Mouse (Mus musculus) kidney, postnatal 0 days (tissue): Measurements from ENCODE around the gene Smok3b. TPM values are rescaled to one million over a fixed set of nuclear protein-coding genes. Genes with fewer than 3 reads are reported as not detected.

ENCODE experiments used
- ATAC-seq: fragments of 200-750 bp; cut with Nextera tagmentation; replicated peaks from 2 replicates; pipeline ENCODE4 v1.8.0; 2017; ENCODE audit warnings: low read depth, moderate number of reproducible peaks, moderate TSS enrichment, moderate library complexity; ENCODE audit not compliant: low FRiP score
- DNase-seq: peaks from one replicate; pipeline ENCODE4 v3.0.0-alpha.2; 2016; ENCODE audit warnings: low spot score
- H3K27ac ChIP-seq: fragments of 300-500 bp; sonication (generic); 2 replicates; pipeline ENCODE4 v1.5.1; 2014; ENCODE audit warnings: mild to moderate bottlenecking
- H3K27me3 ChIP-seq: fragments of 300-500 bp; sonication (generic); 2 replicates; pipeline ENCODE4 v1.6.1; 2014; ENCODE audit warnings: low read length, mixed read lengths; ENCODE audit not compliant: insufficient read depth
- H3K36me3 ChIP-seq: fragments of 300-500 bp; sonication (generic); 2 replicates; pipeline ENCODE4 v1.6.1; 2014; ENCODE audit warnings: low read length, mixed read lengths; ENCODE audit not compliant: insufficient read depth
- H3K4me1 ChIP-seq: fragments of 300-500 bp; sonication (generic); replicated peaks from 2 replicates; pipeline ENCODE4 v1.6.1; 2014; ENCODE audit warnings: antibody characterized with exemption, low read length, mixed read lengths; ENCODE audit not compliant: insufficient read depth
- H3K4me2 ChIP-seq: fragments of 300-500 bp; sonication (generic); 2 replicates; pipeline ENCODE4 v1.6.1; 2014; ENCODE audit warnings: mild to moderate bottlenecking, low read length, moderate library complexity, mixed read lengths
- H3K4me3 ChIP-seq: fragments of 300-500 bp; sonication (generic); replicated peaks from 2 replicates; pipeline ENCODE4 v1.5.1; 2014; ENCODE audit warnings: low read depth, low read length
- H3K9ac ChIP-seq: fragments of 300-500 bp; sonication (generic); 2 replicates; pipeline ENCODE4 v1.6.1; 2014; ENCODE audit warnings: low read depth, low read length
- H3K9me3 ChIP-seq: fragments of 300-500 bp; sonication (generic); replicated peaks from 2 replicates; pipeline ENCODE4 v1.6.1; 2016; ENCODE audit warnings: low read length, inconsistent platforms, mixed read lengths
- CTCF ChIP-seq: IDR thresholded peaks from 2 replicates; pipeline ENCODE4 v1.5.1; 2016; ENCODE audit warnings: antibody characterized with exemption, low read depth, mild to moderate bottlenecking, moderate library complexity
- WGBS: fragments of 180-500 bp; shearing (Covaris S2); extraction: QIAGEN DNeasy Blood & Tissue Kit; methylation state at CpG from one replicate; pipeline ENCODE4 v1.1.7; 2014; 5-methylcytosine and 5-hydroxymethylcytosine counted together
- polyA plus RNA-seq: library from polyadenylated mRNA; unstranded; fragments of >200 nt; fragmentation: Nextera tagmentation; extraction: Ambion mirVana; gene quantifications from 2 replicates; pipeline ENCODE4 v1.2.1, GENCODE M21; 2015

The Smok3b gene
- polyA plus RNA-seq, 1 experiment from 2014 or later = not detected

GRCm38 (mm10) chr5:138083936-138084335, 62.7 kb downstream of the Smok3b start:
- no peak for DNase-seq
- no peak for TF ChIP-seq CTCF

DNA sequence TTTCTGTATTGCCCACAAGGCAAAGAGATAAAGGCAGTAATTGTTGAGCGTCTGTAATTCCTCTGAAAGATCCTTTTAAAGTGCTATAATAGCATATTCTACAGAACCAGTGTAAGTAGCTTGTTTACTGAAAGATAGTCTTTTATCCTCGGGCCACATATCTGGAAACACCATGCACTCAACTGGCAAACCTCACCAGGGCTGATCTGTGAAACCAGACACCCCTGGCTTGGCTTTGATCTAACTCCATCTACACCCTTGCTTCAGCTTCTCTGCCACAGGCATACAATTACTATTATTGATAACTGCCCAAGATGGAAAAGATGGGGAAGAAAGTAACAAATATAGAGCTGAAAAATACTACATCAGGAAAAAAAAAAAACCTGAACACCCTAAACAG, 63.3 kb downstream of the Smok3b start:
- WGBS = 43% methylated on average over 2 of the region's 2 CpGs
- ATAC-seq (no peak), DNase-seq (no peak)

More at GRCm38 (mm10) chr5:138083936-138084335, 62.7 kb downstream of the Smok3b start:
- Histone ChIP-seq H3K27me3 (no peaks in the 10 kb centered on the region), H3K27ac (no peak overlapping the region), H3K4me3 (no peak overlapping the region), H3K36me3 (no peaks in the 10 kb centered on the region), H3K9me3 (no peaks in the 10 kb centered on the region; the same call in 1 of the 2 replicates), H3K4me1 (0 out of 2 replicates have a peak, but pooled peaks cover 9% of the 10 kb centered on the region), H3K4me2 (no peak overlapping the region), H3K9ac (no peak overlapping the region)
- ATAC-seq = no peak
- 92% methylated on average over 2 of the region's 2 CpGs for WGBS

GRCm38 (mm10) chr5:138084996-138085395, 63.8 kb downstream of the Smok3b start, which contains the start of gene Zkscan1:
Zkscan1 (plus strand) TSS chr5:138085084.
- H3K36me3 ChIP-seq = no peaks in the 10 kb centered on the region
- H3K4me2 ChIP-seq = peak within 1 kb of the TSS; percentile 68
- peak within 1 kb of the TSS; percentile 95 for H3K9ac ChIP-seq
- TF ChIP-seq CTCF = no peak
- H3K4me3 ChIP-seq = peak within 1 kb of the TSS; percentile 94
- DNase-seq = peak; percentile 96
- H3K27me3 ChIP-seq = no peaks in the 10 kb centered on the region
- no peaks in the 10 kb centered on the region; the same call in 1 of the 2 replicates for H3K9me3 ChIP-seq
- ATAC-seq = peak; percentile 86
- H3K27ac ChIP-seq = peak within 1 kb of the TSS; percentile 88
- 0% methylated on average over 27 of the region's 27 CpGs for WGBS
- 0 out of 2 replicates have a peak, but pooled peaks cover 9% of the 10 kb centered on the region for H3K4me1 ChIP-seq

More for the DNA sequence above, 63.3 kb downstream of the Smok3b start:
- Histone ChIP-seq H3K36me3 (no peaks in the 10 kb centered on the region), H3K4me3 (peak overlapping the region; percentile 94), H3K9me3 (no peaks in the 10 kb centered on the region; the same call in 1 of the 2 replicates), H3K9ac (no peak overlapping the region), H3K4me1 (0 out of 2 replicates have a peak, but pooled peaks cover 9% of the 10 kb centered on the region), H3K27ac (no peak overlapping the region), H3K4me2 (peak overlapping the region; percentile 68), H3K27me3 (no peaks in the 10 kb centered on the region)
- TF ChIP-seq CTCF = no peak

GRCm38 (mm10) chr5:138085421-138085911, 64.2 kb downstream of the Smok3b start:
- no peaks in the 10 kb centered on the region for H3K27me3 ChIP-seq
- ATAC-seq (no peak), DNase-seq (peak; percentile 27)
- H3K4me3 ChIP-seq = peak overlapping the region; percentile 94
- peak overlapping the region; percentile 88 for H3K27ac ChIP-seq
- H3K9ac ChIP-seq = peak overlapping the region; percentile 95
- 0 out of 2 replicates have a peak, but pooled peaks cover 9% of the 10 kb centered on the region for H3K4me1 ChIP-seq
- no peaks in the 10 kb centered on the region; the same call in 1 of the 2 replicates for H3K9me3 ChIP-seq
- TF ChIP-seq CTCF = no peak
- no peaks in the 10 kb centered on the region for H3K36me3 ChIP-seq
- H3K4me2 ChIP-seq = peak overlapping the region; percentile 68
- WGBS = 0% methylated on average over 18 of the region's 18 CpGs

DNA sequence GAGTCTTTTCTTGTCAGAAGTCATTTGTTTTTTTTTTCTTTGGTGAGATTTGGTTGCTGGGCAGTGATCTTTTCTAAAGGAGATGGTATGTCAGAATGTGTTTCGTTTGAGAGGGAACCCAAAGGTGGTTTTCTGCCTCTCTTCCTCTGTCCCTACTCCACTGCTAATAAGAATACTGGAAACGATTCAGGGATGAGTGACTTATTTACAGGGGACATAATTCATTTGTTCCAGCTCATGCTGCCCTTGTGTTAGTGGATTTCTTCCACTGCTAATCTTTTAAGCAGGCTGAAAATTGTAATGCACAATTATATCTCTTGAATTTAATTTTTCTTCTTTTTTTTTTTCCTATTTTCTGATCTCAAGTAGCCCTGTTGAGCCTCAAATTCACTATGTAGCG, 65.6 kb downstream of the Smok3b start:
- H3K4me2 ChIP-seq = peak overlapping the region; percentile 68

GRCm38 (mm10) chr5:138088366-138088765, 67.1 kb downstream of the Smok3b start:
- no peak overlapping the region for H3K9ac ChIP-seq
- H3K4me1 ChIP-seq = 0 out of 2 replicates have a peak, but pooled peaks cover 9% of the 10 kb centered on the region
- peak overlapping the region; percentile 26; the same call in 1 of the 2 replicates for H3K4me2 ChIP-seq
- 58% methylated on average over 3 of the region's 3 CpGs for WGBS
- 0 out of 2 replicates have a peak, but pooled peaks have one; percentile 17 for ATAC-seq
- no peaks in the 10 kb centered on the region for H3K27me3 ChIP-seq
- H3K9me3 ChIP-seq = no peaks in the 10 kb centered on the region
- TF ChIP-seq CTCF = no peak
- DNase-seq = no peak
- H3K27ac ChIP-seq = peak overlapping the region; percentile 87
- no peak overlapping the region for H3K4me3 ChIP-seq
- peaks cover 2% of the 10 kb centered on the region; the same call in 1 of the 2 replicates for H3K36me3 ChIP-seq

More for the DNA sequence above, 65.6 kb downstream of the Smok3b start:
- 50% methylated on average over 3 of the region's 3 CpGs for WGBS
- DNase-seq (no peak), ATAC-seq (no peak)
- Histone ChIP-seq H3K4me3 (no peak overlapping the region), H3K27me3 (no peaks in the 10 kb centered on the region), H3K9ac (peak overlapping the region; percentile 13; the same call in 1 of the 2 replicates), H3K9me3 (no peaks in the 10 kb centered on the region), H3K27ac (peak overlapping the region; percentile 36; the same call in 1 of the 2 replicates), H3K36me3 (no peaks in the 10 kb centered on the region), H3K4me1 (0 out of 2 replicates have a peak, but pooled peaks cover 9% of the 10 kb centered on the region)
- TF ChIP-seq CTCF = no peak
